Mouse (Mus musculus) monocyte, adult 2 months (primary cell): Measurements from ENCODE around the gene Adk.

Experiments
- DNase-seq, 2 experiments: peaks; one replicate each; pipeline ENCODE4 v3.0.0; 2022; ENCODE audit warnings: low spot score in 2 of 2, low read depth in 1 of 2

Adk gene

DNA sequence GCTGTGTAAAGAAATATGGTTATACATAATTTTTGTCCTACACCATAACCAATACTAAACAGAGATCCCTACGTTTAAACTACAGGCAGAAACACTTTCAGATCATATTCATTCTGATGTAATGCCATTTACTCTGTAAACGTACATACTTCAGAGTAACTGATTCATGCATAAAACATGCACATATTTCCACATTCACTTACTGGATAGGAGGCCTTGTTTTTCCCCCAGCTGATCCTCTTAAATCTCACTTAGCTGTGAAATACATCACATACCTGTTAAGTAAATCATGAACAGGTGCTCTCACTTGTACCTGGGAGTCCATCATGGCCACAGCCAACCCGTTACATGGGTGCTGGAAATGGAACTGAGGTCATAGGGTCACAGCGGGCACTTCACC lies 285.6 kb downstream of the Adk start:
- no peak for DNase-seq

DNA sequence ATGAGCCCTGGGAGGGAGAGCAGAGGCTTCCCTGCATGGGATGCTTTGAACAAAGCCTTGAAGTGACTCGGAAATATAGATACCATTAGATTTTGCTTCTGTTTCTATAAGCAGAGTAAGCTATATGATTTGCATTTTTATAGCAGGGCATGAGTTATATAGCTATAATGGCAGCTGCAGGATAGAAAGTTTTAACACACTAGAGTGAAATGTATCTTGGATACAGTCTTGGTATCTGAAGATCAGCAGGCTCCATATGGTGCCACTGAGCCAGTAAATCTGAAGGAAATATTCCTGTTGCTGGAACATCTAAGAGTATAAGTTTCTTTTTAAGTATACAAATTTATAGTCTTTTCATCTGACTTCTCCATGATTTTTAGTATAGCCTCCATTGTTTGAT lies 288.8 kb downstream of the Adk start:
- no peak for DNase-seq

DNA sequence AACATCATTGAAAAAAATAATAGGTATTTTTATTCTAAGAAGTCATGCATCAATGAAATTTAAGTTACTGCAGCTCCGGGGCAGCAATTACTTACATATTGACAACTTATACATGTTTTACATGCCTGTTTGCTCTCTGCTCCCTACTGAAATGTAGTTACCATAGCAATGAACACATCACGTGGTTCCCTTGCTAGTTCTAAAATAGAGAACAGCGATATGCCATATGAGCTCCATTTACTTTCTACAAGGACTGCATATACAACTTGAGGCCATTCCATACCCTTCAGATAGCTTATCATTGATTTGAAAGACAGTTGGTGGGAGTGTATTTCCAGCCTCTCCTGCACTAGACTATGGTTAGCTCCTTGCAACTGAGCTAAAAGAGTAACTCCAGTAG lies 290.6 kb downstream of the Adk start:
- DNase-seq = no peak

DNA sequence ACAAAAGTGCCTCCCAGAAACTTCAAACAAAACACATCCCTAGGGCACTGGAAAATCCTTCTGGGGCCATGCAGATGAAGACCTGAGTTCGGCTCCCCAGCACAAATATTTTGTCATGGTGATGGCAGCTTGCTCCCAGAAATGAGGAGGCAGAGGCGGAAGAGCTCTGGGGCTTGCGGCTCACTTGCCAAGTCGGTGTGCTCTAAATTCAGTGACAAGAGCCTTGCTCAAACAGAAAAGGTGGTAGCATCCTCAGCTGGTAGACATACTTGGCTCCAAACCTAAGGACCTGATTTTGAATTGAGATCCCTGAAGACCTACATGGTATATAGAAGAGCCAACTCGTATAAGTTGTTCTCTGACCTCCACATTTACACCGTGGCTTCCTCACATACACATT lies 292.5 kb downstream of the Adk start:
- no peak for DNase-seq

DNA sequence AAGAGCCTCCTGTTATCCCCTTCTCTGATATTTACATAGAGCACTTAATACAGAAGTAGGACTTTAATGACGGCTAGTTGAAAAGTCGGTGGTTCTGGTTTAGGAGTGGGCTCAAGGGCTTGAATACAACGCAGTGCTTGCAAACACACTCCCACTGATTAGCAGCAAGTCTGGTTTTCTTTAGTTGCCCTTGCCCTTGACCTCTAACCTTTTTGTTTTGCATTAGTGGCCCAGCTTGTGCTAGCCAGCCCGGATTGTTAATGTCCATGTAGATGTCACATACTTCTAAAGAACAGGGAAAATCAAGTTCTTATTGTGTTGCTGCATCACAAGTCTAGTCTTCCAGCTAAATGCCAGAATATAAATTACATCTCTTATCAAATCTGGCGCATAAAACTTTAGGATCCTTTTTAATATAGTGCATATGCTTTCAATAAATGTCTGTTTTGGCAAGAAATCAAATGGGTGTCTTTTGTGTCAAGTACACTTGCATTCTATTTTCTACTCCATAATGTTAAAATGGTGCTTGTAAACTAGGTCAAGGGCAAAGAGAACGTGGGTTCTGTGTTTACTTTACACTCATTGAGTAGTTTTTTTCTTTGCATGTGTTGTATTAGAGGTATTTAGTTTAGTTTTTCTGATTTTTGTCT lies 296.4 kb downstream of the Adk start:
- no peak for DNase-seq

DNA sequence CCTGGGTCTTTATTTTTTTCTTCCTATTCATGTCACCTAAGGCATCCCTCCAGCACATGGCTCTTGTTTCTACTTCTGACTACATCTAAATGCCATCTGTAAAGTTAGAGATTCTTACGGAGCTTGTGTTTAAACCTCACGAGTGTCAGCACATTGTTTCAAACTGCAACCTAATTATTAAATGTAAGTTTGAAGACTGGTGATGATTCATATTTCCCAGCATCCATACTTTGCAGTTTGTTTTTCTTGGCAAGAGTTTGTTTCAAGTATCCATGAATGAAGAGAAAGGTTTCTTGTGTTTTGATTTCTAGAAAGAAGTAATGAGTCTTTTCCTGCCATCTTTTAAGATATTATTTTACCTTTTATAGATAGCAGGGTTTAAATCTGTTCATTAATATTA lies 299.3 kb downstream of the Adk start:
- no peak for DNase-seq

DNA sequence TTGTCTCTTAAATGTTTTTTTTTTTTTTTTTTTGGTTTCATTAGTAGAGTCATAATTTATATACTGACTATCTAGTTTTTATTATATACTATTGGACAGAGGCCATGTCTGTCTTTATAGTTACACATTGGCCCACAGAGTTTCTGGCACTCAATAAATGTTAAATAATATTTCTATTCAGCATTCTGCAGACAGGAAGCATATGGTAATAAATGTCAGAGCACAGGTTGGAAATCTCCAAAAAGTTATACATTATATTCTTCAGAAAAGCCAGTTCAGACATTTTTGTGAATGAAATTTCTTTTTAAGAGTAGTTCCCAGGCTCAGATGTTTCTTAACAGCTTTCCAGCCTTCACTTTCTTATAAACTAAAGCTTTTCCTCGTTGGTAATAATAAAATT lies 303.9 kb downstream of the Adk start:
- DNase-seq = no peak

DNA sequence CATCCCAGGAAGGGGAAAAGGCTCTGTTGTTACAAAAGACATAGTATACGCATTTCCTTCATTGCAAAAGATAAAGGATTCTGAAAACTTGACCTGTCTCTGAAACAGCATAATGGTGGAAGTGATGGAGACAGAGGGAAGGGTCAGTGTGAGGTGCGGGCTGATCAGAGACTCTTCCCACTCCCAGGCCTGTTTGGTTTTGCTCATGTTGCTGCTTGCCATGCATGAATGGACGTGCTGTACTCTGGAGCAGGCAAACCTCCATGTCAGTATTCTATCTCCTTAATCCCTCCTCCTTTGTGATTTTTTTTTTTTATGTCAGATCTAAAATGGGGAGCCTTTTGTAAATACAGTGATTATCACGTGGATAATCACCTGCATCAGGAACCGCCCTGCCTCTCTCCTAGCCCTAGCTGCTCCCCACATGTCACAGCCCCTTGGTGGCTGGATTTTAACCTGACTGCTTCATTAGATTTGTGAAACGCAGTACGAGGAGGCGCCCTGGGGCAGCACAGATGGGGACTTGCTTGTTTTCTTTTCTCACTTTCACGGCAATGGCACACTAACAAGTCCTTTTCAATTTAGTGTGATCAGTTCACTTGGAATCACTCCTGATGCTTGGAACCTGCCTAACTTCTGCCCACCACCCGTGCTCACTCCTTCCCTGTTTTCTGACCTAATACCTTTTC lies 307.0 kb downstream of the Adk start:
- DNase-seq = no peak

DNA sequence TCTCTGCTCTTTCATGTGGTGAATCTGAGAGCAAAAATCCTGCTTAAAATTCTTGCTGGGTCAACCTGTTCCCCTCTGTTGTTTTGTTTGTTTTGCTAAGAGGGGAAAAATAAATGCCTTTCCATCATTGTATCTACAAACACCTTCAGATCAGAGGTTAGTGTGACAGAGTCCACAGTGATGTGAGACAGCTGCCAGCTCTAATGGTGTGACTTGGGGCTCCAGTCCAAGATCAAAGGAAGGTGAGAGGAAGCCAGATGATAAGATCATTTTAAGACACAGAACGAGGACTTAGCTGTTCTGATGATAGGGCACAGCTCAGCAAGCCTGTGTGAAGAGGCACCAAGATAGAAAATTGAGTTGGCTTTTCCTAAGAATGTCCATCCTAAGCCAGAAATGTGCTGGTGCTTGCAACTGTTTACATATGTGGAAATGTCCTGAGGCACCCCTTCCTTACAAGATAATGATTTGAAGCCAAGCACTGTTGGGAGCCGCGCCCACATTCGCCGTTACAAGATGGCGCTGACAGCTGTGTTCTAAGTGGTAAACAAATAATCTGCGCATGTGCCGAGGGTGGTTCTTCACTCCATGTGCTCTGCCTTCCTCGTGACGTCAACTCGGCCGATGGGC lies 307.6 kb downstream of the Adk start:
- DNase-seq = no peak

DNA sequence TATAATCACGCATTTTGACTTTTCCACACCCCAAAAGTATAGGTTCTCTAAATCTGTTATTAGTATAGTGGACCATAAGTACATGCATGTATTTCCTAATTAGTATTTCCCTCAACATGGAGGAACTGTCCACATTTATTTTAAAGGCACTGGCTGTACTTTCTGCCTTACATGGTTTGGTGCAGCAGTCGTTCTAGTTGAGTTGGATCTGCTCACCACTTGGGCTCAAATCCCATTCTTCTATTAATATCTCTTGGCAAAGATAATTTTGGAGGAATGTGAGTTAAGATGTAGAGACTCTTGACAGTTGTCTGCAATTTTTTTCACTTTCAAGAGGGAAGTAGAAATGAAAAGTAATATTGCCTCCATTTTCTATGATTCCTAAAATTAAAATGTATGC lies 314.7 kb downstream of the Adk start:
- DNase-seq = no peak

DNA sequence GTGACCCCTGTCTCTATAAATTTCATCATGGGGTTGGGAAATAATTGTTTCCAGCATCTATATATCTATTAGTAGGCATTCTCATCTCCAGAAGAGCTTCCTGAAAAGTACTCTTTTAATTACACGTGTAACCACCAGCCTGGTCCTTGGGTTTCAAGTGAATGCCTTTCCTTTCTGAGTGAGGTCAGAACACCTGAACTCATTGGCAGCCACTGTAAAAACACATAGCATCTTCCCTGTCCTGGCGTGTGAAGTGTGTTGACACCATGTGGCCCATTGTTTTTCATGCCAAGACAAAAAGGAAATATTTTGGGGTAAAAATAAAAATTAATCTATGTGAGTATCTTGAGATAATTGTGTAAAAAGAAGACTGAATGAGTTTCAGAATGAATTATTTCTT lies 316.2 kb downstream of the Adk start:
- no peak for DNase-seq

DNA sequence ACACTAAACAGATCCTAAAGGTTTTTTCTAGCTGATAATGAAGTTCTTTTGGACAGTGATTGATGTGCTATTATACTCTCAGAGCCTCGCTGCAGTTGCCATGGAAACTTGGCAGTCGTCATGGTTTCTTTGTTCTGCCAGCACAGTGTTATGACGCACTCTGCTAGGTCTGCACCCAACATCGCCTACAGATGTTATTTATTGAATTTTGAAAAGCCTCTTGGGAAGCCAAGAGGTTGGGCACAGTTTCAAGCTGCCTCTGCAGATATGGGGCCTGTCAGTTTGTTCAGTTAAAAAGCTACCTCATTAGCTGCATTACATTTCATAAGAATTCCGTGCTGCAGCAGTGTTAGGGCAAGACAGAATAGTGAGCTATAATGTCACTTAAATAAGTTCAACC lies 316.8 kb downstream of the Adk start:
- no peak for DNase-seq

DNA sequence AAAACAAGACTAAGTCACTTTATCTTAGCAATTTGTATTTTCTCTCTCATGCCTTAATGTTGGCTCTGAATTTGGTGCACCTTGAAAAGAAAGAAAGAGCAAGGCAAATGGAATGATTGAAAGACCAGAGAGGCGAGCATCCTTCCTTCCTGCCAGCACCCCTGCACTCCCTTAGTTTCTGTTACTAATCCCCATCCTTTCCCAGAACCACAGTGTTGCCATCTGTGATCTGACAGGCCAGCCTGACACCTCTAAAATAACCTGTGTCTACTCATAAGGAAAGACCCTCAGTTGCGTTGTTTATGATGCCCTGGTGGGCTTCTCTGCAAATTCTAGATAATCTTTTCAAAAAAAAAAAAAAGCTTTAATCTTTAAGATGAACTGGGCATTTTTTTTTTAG lies 319.6 kb downstream of the Adk start:
- DNase-seq = no peak

DNA sequence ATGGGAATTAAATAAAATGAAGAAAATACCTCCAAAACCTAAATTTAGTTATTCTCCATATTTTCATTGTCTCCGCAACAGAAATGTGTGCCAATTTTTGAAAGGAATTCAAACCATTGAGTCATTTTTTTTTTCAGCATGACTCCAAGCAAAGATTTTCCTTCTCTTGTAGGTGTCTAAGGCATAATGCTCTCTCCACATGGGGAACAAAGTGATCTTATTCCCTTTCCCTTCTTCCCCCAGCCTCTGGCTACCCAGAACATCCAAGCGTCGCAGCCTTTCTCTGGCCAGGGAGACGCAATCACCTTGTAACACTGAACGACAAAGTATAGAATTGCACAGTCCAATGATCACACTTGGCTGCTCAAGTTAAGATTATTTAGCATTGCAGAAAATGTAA lies 320.3 kb downstream of the Adk start:
- DNase-seq = no peak

DNA sequence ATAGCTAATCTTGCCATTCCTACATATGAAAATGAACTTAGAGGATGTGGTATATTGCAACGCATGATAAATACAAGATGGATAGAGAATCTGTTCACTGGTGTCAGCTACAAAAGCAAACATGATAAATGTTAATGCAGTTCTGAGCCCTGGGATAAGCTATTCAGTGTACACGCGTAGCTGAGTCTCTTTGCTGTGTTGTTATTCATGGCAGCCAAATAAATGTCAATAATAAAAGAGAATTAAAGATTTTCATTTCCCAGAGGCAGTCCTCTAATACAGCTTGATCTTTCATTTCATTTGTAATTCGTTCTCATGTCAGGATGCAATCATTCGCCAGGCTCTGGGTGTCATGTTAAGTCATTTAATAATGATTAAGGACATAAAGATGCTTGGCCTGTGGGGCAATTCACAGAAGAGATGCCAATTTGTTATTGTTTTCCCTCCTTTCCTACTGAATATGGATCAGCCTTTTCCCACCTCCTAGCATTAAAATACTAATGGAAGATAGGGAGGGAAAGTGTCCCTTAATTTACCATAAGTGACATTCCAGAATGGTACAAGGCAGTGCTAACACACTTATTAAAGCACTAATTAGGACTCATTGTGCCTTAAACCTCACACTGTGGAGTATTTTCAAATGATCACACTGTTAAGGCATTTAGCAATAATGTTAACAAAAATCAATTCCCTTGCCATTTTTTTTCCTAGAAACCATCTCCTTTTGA lies 331.5 kb downstream of the Adk start:
- DNase-seq = no peak

DNA sequence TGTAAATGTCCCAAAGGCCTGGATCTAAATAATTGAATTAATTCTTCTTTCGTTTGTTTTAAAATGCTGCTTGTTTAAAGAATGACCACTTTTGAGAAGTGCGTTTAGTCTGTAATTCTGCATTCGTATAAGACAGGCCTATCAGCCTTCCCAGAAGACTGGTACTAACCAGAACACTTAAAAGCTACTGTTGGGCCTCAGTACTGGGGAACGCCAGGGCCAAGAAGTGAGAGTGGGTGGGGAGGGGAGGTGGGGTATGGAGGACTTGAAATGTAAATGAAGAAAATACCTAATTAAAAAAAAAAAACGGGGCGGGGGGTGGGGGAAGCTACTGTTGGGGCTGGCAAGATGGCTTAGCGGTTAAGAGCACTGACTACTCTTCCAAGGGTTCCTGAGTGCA lies 347.1 kb downstream of the Adk start:
- no peak for DNase-seq

DNA sequence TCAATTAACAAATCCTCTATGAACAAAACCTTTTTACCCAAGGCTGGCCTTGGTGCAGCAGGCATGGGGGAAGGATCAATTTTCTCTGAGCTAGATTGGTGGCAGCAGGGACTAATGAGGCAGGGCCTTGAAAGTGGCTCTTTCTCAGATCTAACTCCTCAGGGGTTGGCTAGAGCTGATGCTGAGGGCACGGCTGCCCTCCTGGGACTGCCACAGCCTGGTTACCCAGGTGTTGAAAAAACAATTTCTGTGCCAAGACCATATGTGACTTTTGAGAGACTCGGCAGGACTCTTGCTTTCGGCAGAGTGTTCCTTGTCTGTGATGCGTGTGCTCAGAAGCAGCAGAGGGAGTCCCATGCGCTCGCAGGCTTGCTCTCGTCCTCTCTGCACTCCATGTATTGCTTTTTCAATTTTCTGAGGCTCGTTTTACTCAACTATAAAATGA lies 349.8 kb downstream of the Adk start:
- no peak for DNase-seq

DNA sequence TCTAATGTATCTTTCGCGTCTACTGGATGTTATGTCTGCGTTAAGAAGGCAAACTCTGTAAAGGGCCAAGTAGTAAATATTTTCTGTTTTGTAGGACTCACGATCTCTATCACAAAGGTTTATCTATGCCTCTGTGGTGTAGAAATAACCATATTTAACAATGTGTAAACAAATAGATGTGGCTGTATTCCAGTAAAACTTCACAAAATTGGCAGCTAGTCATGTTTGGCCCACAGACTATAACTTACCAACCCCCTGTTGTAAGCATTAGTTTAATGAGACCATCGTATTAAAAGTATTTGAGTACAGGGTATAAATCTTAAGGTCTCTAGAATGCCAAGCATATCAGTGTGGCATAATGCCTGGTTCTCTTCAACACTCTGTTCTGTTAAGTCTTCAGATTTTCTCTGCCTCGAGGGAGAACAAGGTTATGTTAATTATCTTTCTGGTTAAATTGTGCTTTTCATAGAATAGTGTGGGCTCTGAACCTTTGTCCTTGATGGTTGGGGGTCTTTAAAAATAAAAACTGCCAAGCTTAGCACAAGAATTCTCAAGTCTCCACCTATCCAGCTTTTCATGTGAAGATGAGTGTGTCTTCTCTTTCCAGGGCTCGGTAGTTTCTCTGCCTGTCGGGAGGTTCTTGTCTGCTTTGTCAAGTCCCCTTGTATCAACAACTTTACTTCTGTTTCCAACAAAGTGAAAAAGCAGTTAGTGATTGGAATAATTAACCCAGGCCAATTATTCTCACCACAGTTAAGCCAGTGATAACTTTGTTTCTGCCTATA lies 350.4 kb downstream of the Adk start:
- DNase-seq = no peak

DNA sequence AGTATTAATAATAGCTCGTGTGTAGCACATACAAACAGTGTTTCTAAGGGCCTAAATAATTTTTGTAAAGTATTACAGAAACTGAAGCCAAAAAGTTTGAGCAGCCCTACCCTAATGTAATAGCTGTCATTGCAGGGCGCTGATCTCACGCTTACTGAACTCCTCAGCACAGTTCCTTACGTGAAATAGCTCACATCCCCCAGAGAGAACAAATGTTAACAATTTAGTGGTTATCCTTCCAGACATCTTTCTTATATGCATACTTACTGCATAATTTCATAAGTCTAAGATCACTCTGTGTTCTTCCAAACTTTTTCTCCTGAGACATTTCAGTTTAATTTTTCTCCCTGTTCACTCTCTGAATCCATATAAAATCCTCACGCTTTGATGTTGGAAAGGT lies 354.6 kb downstream of the Adk start:
- DNase-seq = no peak

DNA sequence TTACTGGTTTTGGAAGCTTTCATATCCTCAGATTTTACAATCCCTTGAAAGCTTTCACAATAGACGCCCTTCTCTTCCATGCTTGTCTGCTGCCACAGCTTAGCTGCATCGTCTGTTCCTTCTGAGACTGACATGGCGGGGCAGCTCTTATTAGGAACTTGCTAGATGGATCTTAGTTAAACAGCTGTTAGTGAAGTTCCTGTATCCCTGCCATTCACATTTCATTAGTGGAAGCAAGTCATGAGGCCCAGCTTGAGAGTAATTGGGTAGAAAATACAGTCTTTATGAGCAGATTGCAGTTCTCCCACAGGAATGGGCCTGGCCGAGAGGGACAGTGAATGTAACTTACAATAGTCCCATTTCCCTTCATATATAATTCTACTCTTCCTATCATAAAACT lies 356.5 kb downstream of the Adk start:
- no peak for DNase-seq

DNA sequence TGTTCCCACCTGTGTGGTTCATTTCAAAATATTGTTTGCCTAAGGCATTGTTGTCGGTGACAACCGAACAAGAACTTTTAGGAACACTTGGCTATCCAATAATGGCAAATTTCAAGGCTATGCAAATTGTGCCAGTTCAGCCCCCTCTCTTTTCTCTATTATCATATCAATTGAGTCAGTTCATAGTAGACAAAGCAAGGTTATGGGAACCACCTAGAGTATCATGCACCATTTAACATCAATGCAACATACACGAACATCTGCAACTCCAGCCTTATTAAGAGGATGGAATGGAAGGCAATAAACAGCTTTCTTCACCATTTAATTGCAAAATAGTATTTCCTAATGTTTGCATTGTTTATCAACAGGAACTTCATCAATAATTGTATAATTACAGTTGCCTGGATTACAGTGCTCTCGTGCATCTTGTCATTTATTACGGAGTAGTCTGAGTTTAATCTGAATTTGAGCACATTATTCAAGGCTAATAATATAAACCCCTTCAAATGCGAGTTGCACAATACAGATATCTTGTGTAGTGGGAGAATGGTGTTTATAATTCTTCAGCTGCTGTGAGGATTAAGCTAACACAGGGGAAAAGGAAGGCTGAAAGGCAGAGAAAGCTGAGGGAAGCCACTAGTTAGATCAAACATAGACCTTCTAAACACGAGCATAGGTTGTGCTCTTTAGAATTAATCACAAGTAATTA lies 358.5 kb downstream of the Adk start:
- no peak for DNase-seq
